Mouse (Mus musculus): Measurements from ENCODE around the gene Ly6g6c. TPM values are rescaled to one million over a fixed set of nuclear protein-coding genes. Genes with fewer than 3 reads are reported as not detected.

Gene Ly6g6c
- polyA plus RNA-seq, 1 experiment from 2014 or later, result 0.31 TPM

Other genes starting within 250 kb of the Ly6g6c start
- 24.6 and 26.4 TPM in 2 replicates for gene Stk19, start 228.4 kb upstream of the Ly6g6c start, polyA plus RNA-seq (2016; fragmentation: Nextera tagmentation; extraction: Ambion mirVana)
- 78.1 and 88.8 TPM in 2 replicates for gene Dxo, start 228.4 kb upstream of the Ly6g6c start, polyA plus RNA-seq (2016; fragmentation: Nextera tagmentation; extraction: Ambion mirVana)
- gene Skiv2l, start 215.2 kb upstream of the Ly6g6c start, polyA plus RNA-seq (2016; fragmentation: Nextera tagmentation; extraction: Ambion mirVana), result 57.1 and 57.3 TPM in 2 replicates
- 129 and 144 TPM in 2 replicates for gene Nelfe, start 215.0 kb upstream of the Ly6g6c start, polyA plus RNA-seq (2016; fragmentation: Nextera tagmentation; extraction: Ambion mirVana)
- gene Cfb, start 202.9 kb upstream of the Ly6g6c start, polyA plus RNA-seq (2016; fragmentation: Nextera tagmentation; extraction: Ambion mirVana), result 2.1 and 2.6 TPM in 2 replicates
- 4.8 and 6.2 TPM in 2 replicates for gene Zbtb12, start 185.9 kb upstream of the Ly6g6c start, polyA plus RNA-seq (2016; fragmentation: Nextera tagmentation; extraction: Ambion mirVana)
- not detected in 2 replicates for gene Gm20547, start 183.3 kb upstream of the Ly6g6c start, polyA plus RNA-seq (2016; fragmentation: Nextera tagmentation; extraction: Ambion mirVana)
- 0.55 and 1.6 TPM in 2 replicates for gene C2, start 167.1 kb upstream of the Ly6g6c start, polyA plus RNA-seq (2016; fragmentation: Nextera tagmentation; extraction: Ambion mirVana)
- 96.5 and 103 TPM in 2 replicates for gene Ehmt2, start 166.9 kb upstream of the Ly6g6c start, polyA plus RNA-seq (2016; fragmentation: Nextera tagmentation; extraction: Ambion mirVana)
- 0.21 and 0.44 TPM in 2 replicates for gene Slc44a4, start 150.9 kb upstream of the Ly6g6c start, polyA plus RNA-seq (2016; fragmentation: Nextera tagmentation; extraction: Ambion mirVana)
- gene Neu1, start 134.1 kb upstream of the Ly6g6c start, polyA plus RNA-seq (2016; fragmentation: Nextera tagmentation; extraction: Ambion mirVana), result 14.0 and 19.3 TPM in 2 replicates
- gene Hspa1b, start 106.2 kb upstream of the Ly6g6c start, polyA plus RNA-seq (2016; fragmentation: Nextera tagmentation; extraction: Ambion mirVana), result 0.13 and 0.15 TPM in 2 replicates
- not detected in 2 replicates for gene Gm20481, start 95.5 kb upstream of the Ly6g6c start, polyA plus RNA-seq (2016; fragmentation: Nextera tagmentation; extraction: Ambion mirVana)
- 1.3 and 1.9 TPM in 2 replicates for gene Hspa1a, start 93.2 kb upstream of the Ly6g6c start, polyA plus RNA-seq (2016; fragmentation: Nextera tagmentation; extraction: Ambion mirVana)
- 1.1 TPM in 2 replicates for gene Hspa1l, start 92.7 kb upstream of the Ly6g6c start, polyA plus RNA-seq (2016; fragmentation: Nextera tagmentation; extraction: Ambion mirVana)
- gene Lsm2, start 83.5 kb upstream of the Ly6g6c start, polyA plus RNA-seq (2016; fragmentation: Nextera tagmentation; extraction: Ambion mirVana), result 339 and 361 TPM in 2 replicates
- gene Vars, start 64.4 kb upstream of the Ly6g6c start, polyA plus RNA-seq (2016; fragmentation: Nextera tagmentation; extraction: Ambion mirVana), result 197 and 223 TPM in 2 replicates
- gene Vwa7, start 48.8 kb upstream of the Ly6g6c start, polyA plus RNA-seq (2016; fragmentation: Nextera tagmentation; extraction: Ambion mirVana), result 0.18 and 0.21 TPM in 2 replicates
- 4.2 and 5.6 TPM in 2 replicates for gene Sapcd1, start 37.4 kb upstream of the Ly6g6c start, polyA plus RNA-seq (2016; fragmentation: Nextera tagmentation; extraction: Ambion mirVana)
- 3.9 and 4.4 TPM in 2 replicates for gene Msh5, start 18.6 kb upstream of the Ly6g6c start, polyA plus RNA-seq (2016; fragmentation: Nextera tagmentation; extraction: Ambion mirVana)
- gene Clic1, start 15.4 kb upstream of the Ly6g6c start, polyA plus RNA-seq (2016; fragmentation: Nextera tagmentation; extraction: Ambion mirVana), result 190 and 191 TPM in 2 replicates
- gene Ddah2, start 6.4 kb upstream of the Ly6g6c start, polyA plus RNA-seq (2016; fragmentation: Nextera tagmentation; extraction: Ambion mirVana), result 482 and 503 TPM in 2 replicates
- gene Mpig6b, start 796 bp downstream of the Ly6g6c start, polyA plus RNA-seq (2016; fragmentation: Nextera tagmentation; extraction: Ambion mirVana), result 0.52 and 0.93 TPM in 2 replicates
- 0.83 and 1.00 TPM in 2 replicates for gene Ly6g6e, start 11.5 kb downstream of the Ly6g6c start, polyA plus RNA-seq (2016; fragmentation: Nextera tagmentation; extraction: Ambion mirVana)
- gene Ly6g6d, start 12.7 kb downstream of the Ly6g6c start, polyA plus RNA-seq (2016; fragmentation: Nextera tagmentation; extraction: Ambion mirVana), result 1.3 TPM in 1 of 2 replicates, not detected in the other
- 0.51 and 0.62 TPM in 2 replicates for gene Ly6g6f, start 20.2 kb downstream of the Ly6g6c start, polyA plus RNA-seq (2016; fragmentation: Nextera tagmentation; extraction: Ambion mirVana)
- 59.4 and 60.0 TPM in 2 replicates for gene Abhd16a, start 23.9 kb downstream of the Ly6g6c start, polyA plus RNA-seq (2016; fragmentation: Nextera tagmentation; extraction: Ambion mirVana)
- gene Ly6g5c, start 42.9 kb downstream of the Ly6g6c start, polyA plus RNA-seq (2016; fragmentation: Nextera tagmentation; extraction: Ambion mirVana), result not detected in 2 replicates
- gene Ly6g5b, start 50.0 kb downstream of the Ly6g6c start, polyA plus RNA-seq (2016; fragmentation: Nextera tagmentation; extraction: Ambion mirVana), result 1.5 and 1.6 TPM in 2 replicates
- gene Gpank1, start 56.1 kb downstream of the Ly6g6c start, polyA plus RNA-seq (2016; fragmentation: Nextera tagmentation; extraction: Ambion mirVana), result 32.5 and 33.3 TPM in 2 replicates
- gene Csnk2b, start 56.7 kb downstream of the Ly6g6c start, polyA plus RNA-seq (2016; fragmentation: Nextera tagmentation; extraction: Ambion mirVana), result 283 and 288 TPM in 2 replicates
- gene D17H6S53E, start 61.0 kb downstream of the Ly6g6c start, polyA plus RNA-seq (2016; fragmentation: Nextera tagmentation; extraction: Ambion mirVana), result 9.6 and 9.7 TPM in 2 replicates
- gene Apom, start 66.7 kb downstream of the Ly6g6c start, polyA plus RNA-seq (2016; fragmentation: Nextera tagmentation; extraction: Ambion mirVana), result 0.40 and 0.69 TPM in 2 replicates
- gene Bag6, start 69.8 kb downstream of the Ly6g6c start, polyA plus RNA-seq (2016; fragmentation: Nextera tagmentation; extraction: Ambion mirVana), result 73.8 and 77.8 TPM in 2 replicates
- gene Prrc2a, start 99.5 kb downstream of the Ly6g6c start, polyA plus RNA-seq (2016; fragmentation: Nextera tagmentation; extraction: Ambion mirVana), result 203 and 205 TPM in 2 replicates
- gene Aif1, start 110.7 kb downstream of the Ly6g6c start, polyA plus RNA-seq (2016; fragmentation: Nextera tagmentation; extraction: Ambion mirVana), result 2.9 and 3.9 TPM in 2 replicates
- 2.6 and 6.9 TPM in 2 replicates for gene Lst1, start 123.1 kb downstream of the Ly6g6c start, polyA plus RNA-seq (2016; fragmentation: Nextera tagmentation; extraction: Ambion mirVana)
- gene Ltb, start 129.1 kb downstream of the Ly6g6c start, polyA plus RNA-seq (2016; fragmentation: Nextera tagmentation; extraction: Ambion mirVana), result 0.16 and 0.34 TPM in 2 replicates
- gene Tnf, start 136.6 kb downstream of the Ly6g6c start, polyA plus RNA-seq (2016; fragmentation: Nextera tagmentation; extraction: Ambion mirVana), result not detected in 2 replicates
- gene Lta, start 140.0 kb downstream of the Ly6g6c start, polyA plus RNA-seq (2016; fragmentation: Nextera tagmentation; extraction: Ambion mirVana), result not detected in 2 replicates
- gene Gm16181, start 155.4 kb downstream of the Ly6g6c start, polyA plus RNA-seq (2016; fragmentation: Nextera tagmentation; extraction: Ambion mirVana), result 0.33 and 0.40 TPM in 2 replicates
- gene Atp6v1g2, start 168.3 kb downstream of the Ly6g6c start, polyA plus RNA-seq (2016; fragmentation: Nextera tagmentation; extraction: Ambion mirVana), result 5.2 and 5.6 TPM in 2 replicates
- gene Nfkbil1, start 170.4 kb downstream of the Ly6g6c start, polyA plus RNA-seq (2016; fragmentation: Nextera tagmentation; extraction: Ambion mirVana), result 9.3 and 9.6 TPM in 2 replicates
- 726 and 735 TPM in 2 replicates for gene Ddx39b, start 176.4 kb downstream of the Ly6g6c start, polyA plus RNA-seq (2016; fragmentation: Nextera tagmentation; extraction: Ambion mirVana)
- 30.3 and 32.9 TPM in 2 replicates for gene H2-D1, start 197.3 kb downstream of the Ly6g6c start, polyA plus RNA-seq (2016; fragmentation: Nextera tagmentation; extraction: Ambion mirVana)

All from embryonic facial prominence, embryonic 10.5 days (tissue).